Mouse (Mus musculus) MEL (cell line): Measurements from ENCODE around the gene Itga2b. TPM values are rescaled to one million over a fixed set of nuclear protein-coding genes. Genes with fewer than 3 reads are reported as not detected.

Experiments
- DNase-seq: peaks from one replicate; pipeline ENCODE4 v3.0.0; 2011; ENCODE audit warnings: low read depth, low spot score
- H3K27ac ChIP-seq: 2 replicates; pipeline ENCODE4 v1.5.1; 2012; ENCODE audit warnings: low read depth, mild to moderate bottlenecking, control low read depth, low read length, moderate library complexity; ENCODE audit not compliant: control insufficient read depth
- H3K27me3 ChIP-seq, 2 experiments: fragments of 150-350 bp in 1 of 2; sonication (generic) in 1 of 2; 2 replicates each; pipeline ENCODE4 v1.6.1; 2012; ENCODE audit warnings: low read length in 2 of 2, mild to moderate bottlenecking in 2 of 2, improper control_type of control experiment in 1 of 2, moderate library complexity in 1 of 2; ENCODE audit not compliant: insufficient read depth in 2 of 2, control insufficient read depth in 1 of 2
- H3K36me3 ChIP-seq, 2 experiments: 2 replicates each; pipeline ENCODE4 v1.6.1; 2012 to 2014; ENCODE audit warnings: low read length in 2 of 2, improper control_type of control experiment in 1 of 2, inconsistent platforms in 1 of 2, mild to moderate bottlenecking in 1 of 2; ENCODE audit not compliant: insufficient read depth in 2 of 2, control insufficient read depth in 1 of 2
- H3K4me1 ChIP-seq, 2 experiments: fragments of 150-350 bp in 1 of 2; sonication (generic) in 1 of 2; 2 replicates each; pipeline ENCODE4 v1.6.1; 2012; ENCODE audit warnings: low read length in 2 of 2, improper control_type of control experiment in 1 of 2, mild to moderate bottlenecking in 1 of 2; ENCODE audit not compliant: insufficient read depth in 2 of 2, control insufficient read depth in 1 of 2
- H3K4me3 ChIP-seq, 2 experiments: fragments of 150-350 bp in 1 of 2; sonication (generic) in 1 of 2; 2 replicates each; pipeline ENCODE4 v1.5.1; 2012; ENCODE audit warnings: low read depth in 2 of 2, low read length in 2 of 2, mild to moderate bottlenecking in 2 of 2, moderate library complexity in 2 of 2, control low read depth in 1 of 2, improper control_type of control experiment in 1 of 2; ENCODE audit not compliant: control insufficient read depth in 1 of 2, insufficient read depth in 1 of 2
- H3K79me2 ChIP-seq: 2 replicates; pipeline ENCODE4 v1.6.1; 2012; ENCODE audit warnings: mild to moderate bottlenecking, low read length, moderate library complexity; ENCODE audit not compliant: control insufficient read depth, poor library complexity, insufficient read depth
- H3K9ac ChIP-seq: 2 replicates; pipeline ENCODE4 v1.6.1; 2012; ENCODE audit warnings: low read depth, mild to moderate bottlenecking, control low read depth, low read length, moderate library complexity; ENCODE audit not compliant: control insufficient read depth, poor library complexity, severe bottlenecking
- H3K9me3 ChIP-seq: fragments of 150-350 bp; sonication (generic); replicated peaks from 2 replicates; pipeline ENCODE4 v1.6.1; 2012; ENCODE audit warnings: mild to moderate bottlenecking, low read length, improper control_type of control experiment, moderate library complexity; ENCODE audit not compliant: insufficient read depth
- CHD1 ChIP-seq: IDR thresholded peaks from 2 replicates; pipeline ENCODE4 v1.6.1; 2012; ENCODE audit warnings: low read depth, mild to moderate bottlenecking, inconsistent platforms, low read length, improper control_type of control experiment
- CHD2 ChIP-seq: IDR thresholded peaks from 2 replicates; pipeline ENCODE4 v1.6.1; 2011; ENCODE audit warnings: low read length, improper control_type of control experiment
- CTCF ChIP-seq, 3 experiments: IDR thresholded peaks in 2 of 3; conservative IDR thresholded peaks in 1 of 3; 2 replicates each; pipeline ENCODE4 v1.5.1; 2011 to 2012; ENCODE audit warnings: low read length in 3 of 3, low read depth in 2 of 3, mild to moderate bottlenecking in 2 of 3, improper control_type of control experiment in 1 of 3, inconsistent platforms in 1 of 3, mixed read lengths in 1 of 3, moderate library complexity in 1 of 3; ENCODE audit not compliant: control insufficient read depth in 1 of 3, insufficient read depth in 1 of 3, poor library complexity in 1 of 3, severe bottlenecking in 1 of 3
- E2F4 ChIP-seq: IDR thresholded peaks from 2 replicates; pipeline ENCODE4 v1.6.1; 2011; ENCODE audit warnings: low read depth, low read length, improper control_type of control experiment, borderline replicate concordance
- ELF1 ChIP-seq: IDR thresholded peaks from 2 replicates; pipeline ENCODE4 v1.6.1; 2014; ENCODE audit warnings: low read depth, mild to moderate bottlenecking, inconsistent platforms, low read length, improper control_type of control experiment, moderate library complexity
- EP300 ChIP-seq, 2 experiments: IDR thresholded peaks; 2 replicates each; pipeline ENCODE4 v1.6.1; 2011; ENCODE audit warnings: improper control_type of control experiment in 2 of 2, low read length in 2 of 2, low read depth in 1 of 2, mild to moderate bottlenecking in 1 of 2
- ETS1 ChIP-seq: IDR thresholded peaks from 2 replicates; pipeline ENCODE4 v1.6.1; 2012; ENCODE audit warnings: low read depth, mild to moderate bottlenecking, inconsistent platforms, low read length, improper control_type of control experiment, moderate library complexity
- GABPA ChIP-seq: IDR thresholded peaks from 2 replicates; pipeline ENCODE4 v1.6.1; 2012; ENCODE audit warnings: low read depth, mild to moderate bottlenecking, inconsistent platforms, low read length, improper control_type of control experiment, moderate library complexity
- GATA1 ChIP-seq: IDR thresholded peaks from 2 replicates; pipeline ENCODE4 v1.6.1; 2011; ENCODE audit warnings: low read depth, low read length, improper control_type of control experiment
- HCFC1 ChIP-seq: IDR thresholded peaks from 2 replicates; pipeline ENCODE4 v1.6.1; 2012; ENCODE audit warnings: low read depth, mild to moderate bottlenecking, inconsistent platforms, low read length, improper control_type of control experiment, moderate library complexity
- KAT2A ChIP-seq: conservative IDR thresholded peaks from 2 replicates; pipeline ENCODE4 v1.6.1; 2012; ENCODE audit warnings: low read depth, low read length, improper control_type of control experiment, inconsistent platforms
- MAFK ChIP-seq: IDR thresholded peaks from 2 replicates; pipeline ENCODE4 v1.6.1; 2011; ENCODE audit warnings: low read depth, mild to moderate bottlenecking, low read length, improper control_type of control experiment, borderline replicate concordance
- MAX ChIP-seq: IDR thresholded peaks from 2 replicates; pipeline ENCODE4 v1.6.1; 2011; ENCODE audit warnings: low read length, improper control_type of control experiment
- MAZ ChIP-seq: IDR thresholded peaks from 2 replicates; pipeline ENCODE4 v1.6.1; 2012; ENCODE audit warnings: low read depth, mild to moderate bottlenecking, inconsistent platforms, low read length, improper control_type of control experiment
- MYC ChIP-seq: IDR thresholded peaks from 2 replicates; pipeline ENCODE4 v1.6.1; 2011; ENCODE audit warnings: low read depth, mild to moderate bottlenecking, low read length, improper control_type of control experiment, moderate library complexity
- POLR2A ChIP-seq, 2 experiments: IDR thresholded peaks; 2 replicates each; pipeline ENCODE4 v1.6.1; 2011 to 2012; ENCODE audit warnings: low read length in 2 of 2, mild to moderate bottlenecking in 2 of 2, control low read depth in 1 of 2, improper control_type of control experiment in 1 of 2, low read depth in 1 of 2, moderate library complexity in 1 of 2; ENCODE audit not compliant: control insufficient read depth in 1 of 2, insufficient read depth in 1 of 2, poor library complexity in 1 of 2
- POLR2AphosphoS2 ChIP-seq: IDR thresholded peaks from 2 replicates; pipeline ENCODE4 v1.6.1; 2011; ENCODE audit warnings: low read length, improper control_type of control experiment
- POLR2AphosphoS5 ChIP-seq: IDR thresholded peaks from 2 replicates; pipeline ENCODE4 v1.6.1; 2012; ENCODE audit warnings: low read depth, borderline replicate concordance, mild to moderate bottlenecking, inconsistent platforms, low read length, moderate library complexity, mixed read lengths
- RAD21 ChIP-seq: IDR thresholded peaks from 2 replicates; pipeline ENCODE4 v1.6.1; 2011; ENCODE audit warnings: mild to moderate bottlenecking, low read depth, low read length, improper control_type of control experiment
- RCOR1 ChIP-seq: IDR thresholded peaks from 2 replicates; pipeline ENCODE4 v1.6.1; 2012; ENCODE audit warnings: low read depth, mild to moderate bottlenecking, inconsistent platforms, low read length, improper control_type of control experiment
- SIN3A ChIP-seq: IDR thresholded peaks from 2 replicates; pipeline ENCODE4 v1.6.1; 2012; ENCODE audit warnings: low read length, improper control_type of control experiment, inconsistent platforms
- SMC3 ChIP-seq: IDR thresholded peaks from 2 replicates; pipeline ENCODE4 v1.6.1; 2011; ENCODE audit warnings: low read depth, low read length, improper control_type of control experiment
- TAL1 ChIP-seq: IDR thresholded peaks from 2 replicates; pipeline ENCODE4 v1.6.1; 2012; ENCODE audit warnings: mild to moderate bottlenecking, inconsistent platforms, low read length, moderate library complexity, mixed read lengths
- TCF12 ChIP-seq: IDR thresholded peaks from 2 replicates; pipeline ENCODE4 v1.6.1; 2014; ENCODE audit warnings: low read depth, mild to moderate bottlenecking, inconsistent platforms, low read length, improper control_type of control experiment, moderate library complexity
- USF1 ChIP-seq: IDR thresholded peaks from 2 replicates; pipeline ENCODE4 v1.6.1; 2014; ENCODE audit warnings: low read depth, mild to moderate bottlenecking, inconsistent platforms, low read length, improper control_type of control experiment, moderate library complexity
- USF2 ChIP-seq, 2 experiments: IDR thresholded peaks; 2 replicates each; pipeline ENCODE4 v1.6.1; 2011 to 2012; ENCODE audit warnings: improper control_type of control experiment in 2 of 2, low read length in 2 of 2, borderline replicate concordance in 1 of 2, inconsistent platforms in 1 of 2, low read depth in 1 of 2, mild to moderate bottlenecking in 1 of 2; ENCODE audit not compliant: insufficient read depth in 1 of 2
- ZC3H11A ChIP-seq: IDR thresholded peaks from 2 replicates; pipeline ENCODE4 v1.6.1; 2012; ENCODE audit warnings: low read depth, mild to moderate bottlenecking, inconsistent platforms, low read length, improper control_type of control experiment
- ZNF384 ChIP-seq: IDR thresholded peaks from 2 replicates; pipeline ENCODE4 v1.6.1; 2012; ENCODE audit warnings: low read depth, mild to moderate bottlenecking, inconsistent platforms, low read length, improper control_type of control experiment
- polyA plus RNA-seq, 2 experiments: library from polyadenylated mRNA; stranded (reverse) in 1 of 2; unstranded in 1 of 2; fragments of >175 nt in 1 of 2; fragments of >200 nt in 1 of 2; gene quantifications; 2 replicates each; pipeline versions ENCODE4 v1.2.1 to v1.2.4; 2012; ENCODE audit warnings: low replicate concordance in 2 of 2, low read depth in 1 of 2; ENCODE audit not compliant: insufficient read length in 2 of 2, insufficient read depth in 1 of 2, missing spikeins in 1 of 2
- total RNA-seq: library from RNA; depleted of rRNA; stranded (reverse); fragments of 300-350 nt; gene quantifications from 2 replicates; pipeline ENCODE4 v1.2.3, GENCODE M21; 2012

Gene Itga2b
- total and polyA plus RNA-seq, 3 experiments = 10.7 to 55.7 TPM; not detected in 1

GRCm38 (mm10) chr11:102487901-102488300, 18.0 kb upstream of the Itga2b start:
- Histone ChIP-seq H3K27ac (0 out of 2 replicates have a peak overlapping the region, but pooled peaks have one; percentile 30), H3K36me3 (peaks cover 13 to 17% of the 10 kb centered on the region in 2 experiments), H3K9me3 (no peaks in the 10 kb centered on the region), H3K4me3 (no peak overlapping the region), H3K4me1 (peaks cover 12 to 13% of the 10 kb centered on the region in 2 experiments), H3K9ac (no peak overlapping the region), H3K27me3 (no peaks in the 10 kb centered on the region), H3K79me2 (no peaks in the 10 kb centered on the region)
- DNase-seq = peak; percentile 52
- TF ChIP-seq POLR2AphosphoS5 = no peak
- TF ChIP-seq CHD1 = no peak
- TF ChIP-seq HCFC1 = 0 out of 2 replicates have a peak, but pooled peaks have one; percentile 27
- no peak for TF ChIP-seq E2F4
- TF ChIP-seq CHD2 = no peak
- peak; percentile 96 for TF ChIP-seq TCF12
- peak; percentile 95 for TF ChIP-seq ZNF384
- peak; percentile 89 to 95 for TF ChIP-seq EP300 (IDR thresholded peaks at IDR 0.05; ENCODE audit: low read depth in 1 of 2, low read length in 2 of 2)
- peak; percentile 93 for TF ChIP-seq GATA1
- no peak for TF ChIP-seq KAT2A
- peak; percentile 97 for TF ChIP-seq RCOR1
- TF ChIP-seq ETS1 = peak; percentile 49
- peak; percentile 68 for TF ChIP-seq TAL1
- TF ChIP-seq POLR2AphosphoS2 = no peak
- no peak for TF ChIP-seq MAX
- TF ChIP-seq SIN3A = peak; percentile 56; the same call in 1 of the 2 replicates
- 0 out of 2 replicates have a peak, but pooled peaks have one; percentile 20 for TF ChIP-seq MYC

GRCm38 (mm10) chr11:102486733-102487386, 16.9 kb upstream of the Itga2b start:
- Histone ChIP-seq H3K27me3 (no peaks in the 10 kb centered on the region), H3K9ac (no peak overlapping the region), H3K27ac (no peak overlapping the region), H3K36me3 (peaks cover 11 to 28% of the 10 kb centered on the region in 2 experiments), H3K79me2 (no peaks in the 10 kb centered on the region), H3K4me3 (no peak overlapping the region), H3K4me1 (peaks cover 13 to 22% of the 10 kb centered on the region in 2 experiments), H3K9me3 (no peaks in the 10 kb centered on the region)
- TF ChIP-seq CHD2 = no peak
- TF ChIP-seq MAZ = no peak
- peak; percentile 89 for TF ChIP-seq MAX
- no peak for TF ChIP-seq USF2 (IDR thresholded peaks at IDR 0.05; ENCODE audit: borderline replicate concordance in 1 of 2, insufficient read depth in 1 of 2, low read depth in 1 of 2, low read length in 2 of 2)
- peak; percentile 75 for TF ChIP-seq SMC3
- TF ChIP-seq RAD21 = peak; percentile 58
- peak; percentile 84 for TF ChIP-seq USF1
- peak; percentile 50 to 80 (median 68); a peak in 5 of 6 replicates for TF ChIP-seq CTCF (IDR thresholded peaks at IDR 0.05 in 2 of 3, conservative IDR thresholded peaks at IDR 0.05 in 1 of 3; ENCODE audit: control insufficient read depth in 1 of 3, insufficient read depth in 1 of 3, low read depth in 2 of 3, low read length in 3 of 3, poor library complexity in 1 of 3, severe bottlenecking in 1 of 3)
- TF ChIP-seq POLR2A (IDR thresholded peaks at IDR 0.05; ENCODE audit: control insufficient read depth in 1 of 2, insufficient read depth in 1 of 2, low read depth in 1 of 2, low read length in 2 of 2, poor library complexity in 1 of 2) = no peak
- TF ChIP-seq ZNF384 = 0 out of 2 replicates have a peak, but pooled peaks have one; percentile 36
- no peak for TF ChIP-seq ELF1
- no peak for TF ChIP-seq HCFC1
- TF ChIP-seq MAFK = 0 out of 2 replicates have a peak, but pooled peaks have one; percentile 0
- TF ChIP-seq POLR2AphosphoS2 = no peak
- TF ChIP-seq SIN3A = peak; percentile 46; the same call in 1 of the 2 replicates
- peak; percentile 47; the same call in 1 of the 2 replicates for TF ChIP-seq ZC3H11A
- no peak for TF ChIP-seq EP300 (IDR thresholded peaks at IDR 0.05; ENCODE audit: low read depth in 1 of 2, low read length in 2 of 2)
- no peak for TF ChIP-seq GABPA
- peak; percentile 77 for TF ChIP-seq MYC
- DNase-seq = peak; percentile 89
